15 mouse cellular contexts compared by ENCODE assay signal in genomic region chr7:90180635-90181034, GRCm38 (mm10).
"Had no signal": no experiment of that assay in that cellular context is flagged by ENCODE, and none has a peak within 500 bp of the region (broad histone marks: within the 10 kb centered on the region; RNA-seq: fewer than 3 reads in every experiment).

No protein-coding gene starts in this region.

- H3K9ac ChIP-seq: lung, embryonic 15.5 days; midbrain, embryonic 13.5 days; midbrain, embryonic 15.5 days; neural tube, embryonic 12.5 days had no signal

- H3K4me1 ChIP-seq: lung, embryonic 15.5 days; midbrain, embryonic 13.5 days; midbrain, embryonic 15.5 days; neural tube, embryonic 12.5 days had no signal

- ATAC-seq: lung, postnatal 0 days; midbrain, embryonic 13.5 days; midbrain, embryonic 15.5 days had no signal

- H3K9me3 ChIP-seq: lung, embryonic 15.5 days; megakaryocyte, embryonic 14.5 days; midbrain, embryonic 13.5 days; midbrain, embryonic 15.5 days; neural tube, embryonic 12.5 days had no signal

- H3K4me3 ChIP-seq: lung, embryonic 15.5 days; megakaryocyte, embryonic 14.5 days; midbrain, embryonic 13.5 days; midbrain, embryonic 15.5 days; neural tube, embryonic 12.5 days had no signal

- DNase-seq: lung, adult 2 months; lung, postnatal 14 days; lung, postnatal 36 days; right cerebral cortex, postnatal 14 days; thymus, adult 18-20 months; thymus, postnatal 14 days; thymus, postnatal 36 days had no signal

- H3K4me2 ChIP-seq: lung, embryonic 15.5 days; midbrain, embryonic 11.5 days; midbrain, embryonic 13.5 days; midbrain, embryonic 15.5 days; neural tube, embryonic 12.5 days had no signal

- H3K27ac ChIP-seq: lung, embryonic 15.5 days; macrophage; midbrain, embryonic 13.5 days; midbrain, embryonic 15.5 days; neural tube, embryonic 12.5 days had no signal

- H3K27me3 ChIP-seq: lung, embryonic 15.5 days; megakaryocyte, embryonic 14.5 days; midbrain, embryonic 13.5 days; midbrain, embryonic 15.5 days; neural tube, embryonic 12.5 days had no signal
